Mouse (Mus musculus) embryonic facial prominence, embryonic 13.5 days (tissue): Measurements from ENCODE around the gene Prkab2. TPM values are rescaled to one million over a fixed set of nuclear protein-coding genes. Genes with fewer than 3 reads are reported as not detected.

Experiments
- ATAC-seq: fragments of 200-750 bp; cut with Nextera tagmentation; 2 replicates; pipeline ENCODE4 v1.8.0; 2017; ENCODE audit warnings: low read depth; ENCODE audit not compliant: insufficient number of reproducible peaks, insufficient read depth, low FRiP score, low TSS enrichment
- H3K27ac ChIP-seq: fragments of 300-500 bp; sonication (generic); 2 replicates; pipeline ENCODE4 v1.5.1; 2015; ENCODE audit warnings: moderate library complexity, mild to moderate bottlenecking, inconsistent platforms
- H3K27me3 ChIP-seq: fragments of 300-500 bp; sonication (generic); 2 replicates; pipeline ENCODE4 v1.6.1; 2015; ENCODE audit warnings: mild to moderate bottlenecking, inconsistent platforms
- H3K36me3 ChIP-seq: fragments of 300-500 bp; sonication (generic); 2 replicates; pipeline ENCODE4 v1.6.1; 2015; ENCODE audit warnings: mild to moderate bottlenecking, inconsistent platforms
- H3K4me1 ChIP-seq: fragments of 300-500 bp; sonication (generic); 2 replicates; pipeline ENCODE4 v1.6.1; 2015; ENCODE audit warnings: inconsistent platforms
- H3K4me2 ChIP-seq: fragments of 300-500 bp; sonication (generic); 2 replicates; pipeline ENCODE4 v1.6.1; 2015; ENCODE audit warnings: moderate library complexity, mild to moderate bottlenecking, inconsistent platforms
- H3K4me3 ChIP-seq: fragments of 300-500 bp; sonication (generic); 2 replicates; pipeline ENCODE4 v1.5.1; 2015; ENCODE audit warnings: mild to moderate bottlenecking, inconsistent platforms
- H3K9ac ChIP-seq: fragments of 300-500 bp; sonication (generic); 2 replicates; pipeline ENCODE4 v1.6.1; 2015; ENCODE audit warnings: mild to moderate bottlenecking, inconsistent platforms
- H3K9me3 ChIP-seq: fragments of 300-500 bp; sonication (generic); 2 replicates; pipeline ENCODE4 v1.6.1; 2016; ENCODE audit warnings: inconsistent platforms
- WGBS: fragments of 180-500 bp; shearing (Covaris S2); methylation state at CpG from one replicate; pipeline ENCODE4 v1.1.7; 2015; ENCODE audit warnings: mixed read lengths; 5-methylcytosine and 5-hydroxymethylcytosine counted together
- polyA plus RNA-seq: library from polyadenylated mRNA; unstranded; fragments of >200 nt; fragmentation: Nextera tagmentation; extraction: Ambion mirVana; gene quantifications from 2 replicates; pipeline ENCODE4 v1.2.1, GENCODE M21; 2015

Gene Prkab2
- 6.7 and 7.0 TPM in 2 replicates for polyA plus RNA-seq

- peaks cover 9% of the 10 kb centered on the region for H3K36me3 ChIP-seq
- no peaks in the 10 kb centered on the region for H3K27me3 ChIP-seq
- H3K4me1 ChIP-seq, result peaks cover 20% of the 10 kb centered on the region
- no peaks in the 10 kb centered on the region for H3K9me3 ChIP-seq
- ATAC-seq, result peak; percentile 93
- H3K27ac ChIP-seq, result no peak within 1 kb of the TSS
- peak within 1 kb of the TSS; percentile 77 for H3K4me2 ChIP-seq
- peak within 1 kb of the TSS; percentile 76 for H3K9ac ChIP-seq
- WGBS, result 2% methylated on average over 49 of the region's 51 CpGs
- H3K4me3 ChIP-seq, result peak within 1 kb of the TSS; percentile 81
Measured at GRCm38 (mm10) chr3:97657655-97658411, at the start of gene Prkab2. Gene Prkab2, plus strand, starts transcription at chr3:97658193.

- no peaks in the 10 kb centered on the region for H3K36me3 ChIP-seq
- no peaks in the 10 kb centered on the region; the same call in 1 of the 2 replicates for H3K27me3 ChIP-seq
- ATAC-seq, result no peak
- H3K4me2 ChIP-seq, result peak overlapping the region; percentile 84
- H3K9me3 ChIP-seq, result no peaks in the 10 kb centered on the region
- H3K4me3 ChIP-seq, result peak overlapping the region; percentile 78
- peaks cover 4% of the 10 kb centered on the region; the same call in 1 of the 2 replicates for H3K4me1 ChIP-seq
- 3% methylated on average over 20 of the region's 20 CpGs for WGBS
- peak overlapping the region; percentile 85 for H3K9ac ChIP-seq
- H3K27ac ChIP-seq, result peak overlapping the region; percentile 88; the same call in 1 of the 2 replicates
Measured at GRCm38 (mm10) chr3:97609201-97609844, 48.7 kb upstream of the Prkab2 start.

DNA sequence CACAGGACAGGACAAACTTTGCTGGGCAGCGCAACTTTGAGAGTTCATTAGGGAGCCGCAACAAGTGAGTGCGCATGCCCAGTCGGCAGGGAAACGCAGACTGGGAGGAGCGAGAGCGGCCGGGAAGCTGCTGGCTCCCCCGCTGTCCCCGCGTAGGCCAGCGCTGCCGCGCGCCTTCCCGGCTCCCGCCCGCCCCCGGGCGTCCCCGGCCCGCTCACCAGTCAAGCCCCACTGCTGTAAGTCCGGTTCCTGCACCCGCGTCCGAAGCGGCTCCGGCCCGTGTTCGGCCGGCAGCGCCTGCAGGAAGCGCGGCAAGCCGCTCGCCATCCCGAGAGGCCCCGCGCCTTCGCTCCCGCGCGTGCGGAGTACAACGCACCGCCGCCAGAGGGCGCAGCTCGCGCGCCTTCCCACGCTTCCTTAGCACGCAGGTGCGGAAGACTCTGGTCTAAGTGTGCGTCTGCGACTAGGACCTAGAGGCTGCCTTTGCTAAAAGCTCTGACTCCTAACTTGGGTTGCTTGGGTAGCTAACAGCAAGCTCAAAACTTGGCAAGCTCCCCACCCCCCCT is 48.1 kb upstream of the Prkab2 start, which contains the start of gene Chd1l:
TSS of gene Chd1l (minus strand) at position 359 of the 566 bp plus-strand sequence.
- Histone ChIP-seq H3K27me3 (no peaks in the 10 kb centered on the region; the same call in 1 of the 2 replicates), H3K4me3 (peak within 1 kb of the TSS; percentile 78), H3K9ac (peak within 1 kb of the TSS; percentile 85), H3K27ac (peak within 1 kb of the TSS; percentile 88), H3K4me1 (peaks cover 4% of the 10 kb centered on the region; the same call in 1 of the 2 replicates), H3K36me3 (no peaks in the 10 kb centered on the region), H3K9me3 (no peaks in the 10 kb centered on the region), H3K4me2 (peak within 1 kb of the TSS; percentile 84)
- ATAC-seq, result peak; percentile 89
- WGBS, result under 1% methylated on average over 56 of the region's 56 CpGs

DNA sequence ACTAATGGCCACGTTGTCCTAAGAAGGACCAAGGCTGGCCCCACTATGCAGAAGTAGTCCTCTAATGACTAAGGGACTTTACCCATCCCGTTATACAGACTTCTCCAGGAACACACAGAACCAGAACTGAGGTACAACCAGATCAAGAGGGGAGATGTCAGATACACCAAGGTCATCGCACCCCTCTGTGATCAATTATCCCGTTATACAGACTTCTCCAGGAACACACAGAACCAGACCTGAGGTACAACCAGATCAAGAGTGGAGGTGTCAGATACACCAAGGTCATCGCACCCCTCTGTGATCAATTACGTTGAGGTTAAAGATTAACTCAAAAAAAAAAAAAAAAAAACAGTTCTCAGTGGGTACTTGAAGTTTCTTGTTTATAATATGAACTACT is 47.0 kb upstream of the Prkab2 start:
- WGBS, result 78% methylated on average over 6 of the region's 6 CpGs
- no peaks in the 10 kb centered on the region; the same call in 1 of the 2 replicates for H3K27me3 ChIP-seq

DNA sequence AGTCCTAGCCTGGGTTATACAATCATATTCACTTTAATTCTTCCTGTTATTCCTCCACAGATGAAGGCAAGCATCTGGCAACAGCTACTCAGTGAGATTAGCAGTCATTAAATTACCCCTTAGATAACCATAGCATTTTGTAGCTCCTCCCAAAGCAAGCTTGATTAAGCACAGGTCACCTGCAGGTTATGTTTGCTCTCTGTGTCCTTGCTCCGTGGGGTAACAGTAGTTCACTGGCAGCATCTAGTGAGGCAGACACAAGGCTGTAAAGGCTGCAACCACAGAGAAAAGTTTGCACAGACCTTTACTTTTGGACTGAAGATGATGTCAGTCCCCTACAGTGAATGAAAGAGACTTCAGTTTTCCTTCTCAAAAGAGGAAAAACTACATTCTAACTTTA is 42.8 kb upstream of the Prkab2 start:
- Histone ChIP-seq H3K9me3 (no peaks in the 10 kb centered on the region), H3K27ac (no peak overlapping the region), H3K4me2 (no peak overlapping the region), H3K27me3 (no peaks in the 10 kb centered on the region; the same call in 1 of the 2 replicates), H3K36me3 (no peaks in the 10 kb centered on the region), H3K4me3 (no peak overlapping the region), H3K9ac (no peak overlapping the region), H3K4me1 (no peaks in the 10 kb centered on the region)
- WGBS, result 20% methylated on average over 1 of the region's 1 CpGs
- no peak for ATAC-seq

More for the DNA sequence above, 47.0 kb upstream of the Prkab2 start:
- Histone ChIP-seq H3K9ac (no peak overlapping the region), H3K4me1 (peaks cover 4% of the 10 kb centered on the region; the same call in 1 of the 2 replicates), H3K36me3 (no peaks in the 10 kb centered on the region), H3K9me3 (no peaks in the 10 kb centered on the region), H3K27ac (no peak overlapping the region), H3K4me2 (no peak overlapping the region), H3K4me3 (no peak overlapping the region)
- ATAC-seq, result no peak

DNA sequence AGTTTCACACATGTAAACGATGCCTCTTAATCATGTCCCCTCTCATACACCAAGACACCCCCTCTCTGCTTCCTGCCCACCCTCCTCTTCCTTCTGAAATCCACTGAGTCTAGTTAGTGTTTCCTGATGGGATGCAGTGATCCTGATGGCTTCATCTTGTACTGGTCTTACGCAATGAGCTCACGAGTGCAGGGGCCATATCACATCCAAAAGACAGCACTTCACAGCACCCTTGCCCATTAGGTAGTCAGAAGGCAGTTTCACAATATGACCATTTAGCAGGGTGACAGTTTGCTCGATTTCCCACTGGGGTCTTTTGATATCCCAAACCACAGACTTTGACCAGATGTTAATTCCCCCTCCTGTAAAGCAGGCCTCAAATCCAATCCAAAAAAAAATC is 42.1 kb upstream of the Prkab2 start:
- Histone ChIP-seq H3K4me2 (no peak overlapping the region), H3K9me3 (no peaks in the 10 kb centered on the region), H3K4me3 (no peak overlapping the region), H3K9ac (no peak overlapping the region), H3K36me3 (no peaks in the 10 kb centered on the region), H3K27me3 (no peaks in the 10 kb centered on the region; the same call in 1 of the 2 replicates), H3K4me1 (no peaks in the 10 kb centered on the region), H3K27ac (no peak overlapping the region)
- WGBS, result 85% methylated on average over 4 of the region's 4 CpGs
- no peak for ATAC-seq

DNA sequence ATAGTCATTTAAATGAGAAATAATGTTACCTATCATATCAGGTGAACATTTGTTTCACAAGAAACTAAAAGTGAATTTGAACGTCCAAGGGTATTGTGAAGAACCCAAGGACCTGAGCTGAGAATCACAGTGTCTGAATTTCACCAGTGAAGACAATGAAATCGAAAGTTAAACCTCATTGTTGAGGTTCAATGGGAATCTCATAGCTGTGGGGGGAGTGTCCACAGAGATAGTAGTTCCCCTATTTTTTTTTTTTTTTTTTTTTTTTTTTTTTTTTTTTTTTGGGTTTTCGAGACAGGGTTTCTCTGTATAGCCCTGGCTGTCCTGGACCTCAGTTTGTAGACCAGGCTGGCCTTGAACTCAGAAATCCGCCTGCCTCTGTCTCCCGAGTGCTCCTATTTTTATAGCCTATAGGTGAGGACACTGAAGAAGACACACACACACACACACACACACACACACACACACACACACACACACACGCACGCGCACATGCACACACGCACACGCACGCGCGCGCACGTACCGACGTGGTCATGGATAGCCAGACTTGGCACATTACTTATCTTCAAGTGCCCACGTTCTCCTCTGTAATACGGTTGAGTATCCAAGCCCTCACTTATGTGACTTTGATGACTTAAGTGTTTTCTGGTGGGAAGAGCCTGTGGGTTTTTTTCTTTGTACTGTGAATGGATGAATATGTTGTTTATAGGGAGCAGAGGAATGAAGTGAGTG is 40.7 kb upstream of the Prkab2 start:
- no peak overlapping the region for H3K9ac ChIP-seq
- no peak overlapping the region for H3K27ac ChIP-seq
- no peaks in the 10 kb centered on the region for H3K36me3 ChIP-seq
- ATAC-seq, result no peak
- H3K4me3 ChIP-seq, result no peak overlapping the region
- H3K27me3 ChIP-seq, result no peaks in the 10 kb centered on the region; the same call in 1 of the 2 replicates
- H3K4me1 ChIP-seq, result no peaks in the 10 kb centered on the region
- H3K4me2 ChIP-seq, result no peak overlapping the region
- no peaks in the 10 kb centered on the region for H3K9me3 ChIP-seq
- WGBS, result 96% methylated on average over 19 of the region's 19 CpGs

DNA sequence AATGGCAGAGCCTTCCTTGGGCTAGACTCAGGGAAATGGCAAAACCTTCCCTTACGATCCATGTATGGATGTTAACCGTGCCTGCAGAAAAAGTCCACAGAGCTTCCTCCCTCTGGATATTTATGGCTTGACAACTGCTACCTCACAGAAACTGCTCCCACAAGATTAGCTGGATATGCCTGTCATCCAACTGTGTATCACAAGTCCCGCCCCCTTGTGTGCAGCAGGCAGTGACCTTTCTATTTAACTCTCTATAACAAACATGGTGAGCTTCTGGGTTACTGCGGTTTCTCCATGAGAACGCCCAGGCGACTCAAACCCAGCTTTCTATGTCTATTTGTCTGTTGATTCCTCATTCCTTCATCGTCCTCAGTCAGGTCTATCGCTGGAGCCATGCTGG is 40.1 kb upstream of the Prkab2 start:
- no peaks in the 10 kb centered on the region for H3K4me1 ChIP-seq
- WGBS, result 83% methylated on average over 8 of the region's 8 CpGs
- no peaks in the 10 kb centered on the region for H3K27me3 ChIP-seq
- no peaks in the 10 kb centered on the region for H3K36me3 ChIP-seq
- H3K4me3 ChIP-seq, result no peak overlapping the region
- no peak overlapping the region for H3K9ac ChIP-seq
- no peak overlapping the region for H3K27ac ChIP-seq
- no peak overlapping the region for H3K4me2 ChIP-seq
- H3K9me3 ChIP-seq, result no peaks in the 10 kb centered on the region
- no peak for ATAC-seq

GRCm38 (mm10) chr3:97620657-97621056 is 37.3 kb upstream of the Prkab2 start:
- H3K9me3 ChIP-seq, result no peaks in the 10 kb centered on the region
- no peak overlapping the region for H3K9ac ChIP-seq
- no peaks in the 10 kb centered on the region for H3K36me3 ChIP-seq
- WGBS, result 92% methylated on average over 4 of the region's 4 CpGs
- no peak overlapping the region for H3K27ac ChIP-seq
- ATAC-seq, result no peak
- H3K4me1 ChIP-seq, result no peaks in the 10 kb centered on the region
- no peak overlapping the region for H3K4me2 ChIP-seq
- no peaks in the 10 kb centered on the region for H3K27me3 ChIP-seq
- no peak overlapping the region for H3K4me3 ChIP-seq

DNA sequence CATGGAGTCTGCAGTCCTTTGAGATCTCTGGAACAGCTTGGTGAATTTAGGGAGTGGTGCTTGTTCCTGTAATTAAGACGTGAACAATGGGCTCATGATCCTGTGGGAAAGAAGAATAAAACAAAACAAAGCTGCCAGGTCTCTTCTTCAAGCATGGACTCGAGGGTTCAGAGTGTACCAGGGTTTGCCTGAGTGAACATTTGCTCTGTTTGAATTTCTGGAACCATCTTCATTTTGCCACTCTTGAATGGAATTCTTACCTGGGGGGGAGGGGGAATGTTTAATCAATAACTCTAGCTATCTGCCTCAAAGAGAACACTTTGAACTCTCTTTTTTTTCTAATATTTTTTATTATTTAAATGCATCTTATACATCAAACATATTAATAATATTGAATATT is 33.4 kb upstream of the Prkab2 start:
- ATAC-seq, result no peak
- Histone ChIP-seq H3K4me3 (no peak overlapping the region), H3K36me3 (no peaks in the 10 kb centered on the region), H3K9ac (no peak overlapping the region), H3K9me3 (no peaks in the 10 kb centered on the region), H3K4me2 (no peak overlapping the region), H3K4me1 (peaks cover 5% of the 10 kb centered on the region; the same call in 1 of the 2 replicates), H3K27me3 (no peaks in the 10 kb centered on the region), H3K27ac (no peak overlapping the region)
- WGBS, result 57% methylated on average over 2 of the region's 2 CpGs

DNA sequence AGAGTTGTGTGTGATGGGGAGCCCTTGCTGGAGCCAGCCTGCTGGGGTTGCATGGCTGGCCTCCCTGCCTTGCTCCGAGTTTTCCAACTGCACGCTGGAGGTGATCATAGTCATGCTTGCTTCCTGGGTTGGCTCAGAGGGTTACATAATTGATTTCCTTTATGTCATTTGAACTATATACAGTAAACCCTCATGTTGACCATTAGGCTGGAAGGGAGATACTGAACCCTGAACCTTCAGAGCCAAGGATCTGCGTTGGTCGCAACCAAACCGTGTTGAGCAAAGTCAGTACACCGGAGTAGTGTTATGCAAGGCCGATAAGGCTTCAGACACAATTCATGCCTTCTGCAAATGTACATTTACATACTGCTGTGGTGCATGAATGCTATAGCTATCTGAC is 30.1 kb upstream of the Prkab2 start:
- no peak overlapping the region for H3K9ac ChIP-seq
- no peak for ATAC-seq
- H3K4me2 ChIP-seq, result peak overlapping the region; percentile 68
- H3K27me3 ChIP-seq, result no peaks in the 10 kb centered on the region; the same call in 1 of the 2 replicates
- 74% methylated on average over 7 of the region's 7 CpGs for WGBS
- H3K4me1 ChIP-seq, result peaks cover 5% of the 10 kb centered on the region; the same call in 1 of the 2 replicates
- H3K4me3 ChIP-seq, result no peak overlapping the region
- no peak overlapping the region for H3K27ac ChIP-seq
- H3K36me3 ChIP-seq, result no peaks in the 10 kb centered on the region
- no peaks in the 10 kb centered on the region for H3K9me3 ChIP-seq
